Mouse (Mus musculus): ENCODE data around the gene Fam104a.

Fam104a gene

DNA sequence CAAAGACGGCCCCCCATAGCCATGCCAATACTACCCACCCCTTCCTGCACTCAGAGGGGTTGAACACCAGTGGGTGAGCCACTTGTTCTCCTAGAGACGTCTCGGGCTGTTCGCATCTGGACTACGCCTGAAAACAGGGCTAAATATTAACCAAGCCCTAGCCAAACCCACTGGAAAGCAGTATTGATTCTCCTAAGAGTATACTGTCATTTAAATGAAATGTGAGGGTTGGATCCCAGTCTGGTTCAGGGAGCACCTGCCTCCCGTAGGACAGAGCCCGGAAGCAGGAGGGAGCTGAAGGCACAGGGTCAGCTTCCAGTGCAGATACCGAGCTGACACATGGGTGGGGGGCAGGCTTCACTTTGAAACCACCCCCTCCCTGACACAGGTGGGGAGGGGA is 52.1 kb downstream of the Fam104a start:
- no peak for DNase-seq (ENCODE audit: low read depth, low spot score)

DNA sequence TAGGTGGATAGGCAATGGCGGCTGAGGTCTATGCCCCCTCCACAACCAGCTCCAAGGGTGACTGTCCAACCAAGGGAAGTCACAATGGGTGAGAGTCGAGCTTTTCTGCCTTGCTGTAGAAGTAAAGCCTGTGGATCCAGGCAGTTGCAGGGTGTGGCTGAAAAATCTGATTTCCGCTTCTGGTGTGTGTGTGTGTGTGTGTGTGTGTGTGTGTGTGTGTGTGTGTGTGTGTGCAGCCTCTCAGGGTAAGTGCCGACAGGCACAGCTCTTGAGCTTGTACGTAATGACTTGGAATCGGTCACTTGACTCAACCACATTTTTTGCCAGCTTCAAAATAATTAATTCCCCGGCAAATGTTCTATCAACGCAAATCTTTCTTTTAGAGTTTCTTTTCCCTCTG is 52.7 kb downstream of the Fam104a start:
- DNase-seq (ENCODE audit: low read depth, low spot score), result no peak

DNA sequence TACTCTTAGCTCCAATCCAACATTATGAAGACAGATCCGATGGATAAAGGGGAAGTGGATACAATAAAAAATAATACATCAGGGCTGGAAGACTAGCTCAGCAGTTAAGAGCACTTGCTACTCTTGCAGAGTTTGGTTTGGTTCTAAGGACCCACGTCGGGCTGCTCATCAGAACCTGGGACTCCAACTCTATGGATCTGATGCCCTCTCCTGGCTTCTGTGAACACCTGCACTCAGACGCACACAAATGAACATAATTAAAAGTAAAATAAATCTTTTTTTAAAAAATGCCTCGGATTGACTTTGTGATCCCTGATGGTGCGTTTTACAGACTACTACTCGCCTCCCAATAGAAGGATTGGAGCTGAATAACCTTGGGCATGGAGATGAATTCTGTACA is 53.3 kb downstream of the Fam104a start:
- DNase-seq (ENCODE audit: low read depth, low spot score), result no peak

DNA sequence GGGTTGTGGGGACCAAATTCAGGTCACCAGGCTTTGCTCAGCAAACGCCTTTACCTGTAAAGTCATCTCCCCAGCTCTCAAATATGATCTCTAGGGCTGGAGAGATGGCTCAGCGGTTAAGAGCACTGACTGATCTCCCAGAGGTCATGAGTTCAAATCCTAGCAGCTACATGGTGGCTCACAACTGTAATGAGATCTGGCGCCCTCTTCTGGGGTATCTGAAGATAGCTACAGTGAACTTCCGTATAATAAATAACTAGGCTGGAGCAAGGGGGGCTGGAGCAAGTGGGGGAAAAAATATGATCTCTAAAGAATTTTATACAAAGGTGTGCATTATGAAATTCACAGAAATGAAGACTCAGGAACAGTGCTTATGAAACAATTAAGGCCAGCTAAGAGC is 56.2 kb downstream of the Fam104a start:
- no peak for DNase-seq (ENCODE audit: low read depth, low spot score)

DNA sequence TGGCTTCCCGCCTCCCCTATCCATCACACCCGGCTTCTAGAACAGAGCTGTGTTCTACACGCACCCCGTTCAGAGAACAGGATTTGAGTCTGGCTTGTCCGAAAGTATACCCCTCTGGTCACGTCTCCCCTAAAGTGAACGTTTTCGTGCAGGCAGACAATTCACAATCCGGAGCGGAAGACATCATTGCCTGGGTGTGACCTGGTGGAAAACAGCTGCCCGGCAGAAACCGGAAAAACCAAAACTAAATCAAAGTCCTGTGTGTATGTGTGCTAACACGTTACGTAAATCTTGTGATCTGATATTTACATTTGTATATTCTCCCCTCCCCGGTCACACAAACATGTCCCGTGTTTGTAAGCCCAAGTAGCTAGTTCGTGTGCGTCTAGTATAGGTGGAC is 58.5 kb downstream of the Fam104a start:
- DNase-seq (ENCODE audit: low read depth, low spot score), result no peak

DNA sequence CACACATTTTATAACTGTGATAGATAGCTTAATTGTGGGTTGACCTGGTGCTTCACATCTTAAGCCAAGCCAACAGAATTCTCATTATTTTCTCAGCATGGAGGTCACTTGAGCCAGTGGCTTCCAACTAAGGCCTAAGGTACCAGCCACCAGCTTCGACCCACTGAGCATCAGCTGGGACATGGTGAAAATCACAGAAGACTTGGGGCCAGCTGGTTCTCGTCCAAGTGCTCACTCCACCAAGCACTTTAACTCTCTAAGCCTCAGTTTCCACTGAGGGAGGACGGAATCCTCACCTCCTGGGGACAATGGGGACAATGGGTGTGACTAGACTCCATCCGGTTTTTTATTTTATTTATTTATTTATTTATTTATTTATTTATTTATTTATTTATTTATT is 61.9 kb downstream of the Fam104a start:
- DNase-seq (ENCODE audit: low read depth, low spot score), result no peak

DNA sequence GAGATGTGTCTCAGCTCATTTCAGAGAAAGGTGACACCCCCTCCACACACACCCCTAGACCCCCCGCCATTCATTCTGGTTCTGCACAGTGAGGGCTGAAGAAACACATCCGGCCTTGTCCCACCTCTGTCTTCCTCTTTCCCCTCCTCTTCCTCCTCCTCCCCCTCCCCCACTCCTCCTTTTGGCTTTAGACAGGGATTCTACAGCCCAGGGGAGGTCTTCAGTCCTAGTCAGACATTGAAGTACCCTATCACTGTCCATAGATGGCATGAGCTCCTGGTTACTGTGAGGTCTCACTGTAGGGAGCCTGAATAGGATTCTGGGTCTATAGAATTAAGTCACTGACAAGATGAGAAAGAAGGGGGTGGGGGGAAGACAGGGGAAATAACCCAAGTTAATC is 63.0 kb downstream of the Fam104a start:
- no peak for DNase-seq (ENCODE audit: low read depth, low spot score)

DNA sequence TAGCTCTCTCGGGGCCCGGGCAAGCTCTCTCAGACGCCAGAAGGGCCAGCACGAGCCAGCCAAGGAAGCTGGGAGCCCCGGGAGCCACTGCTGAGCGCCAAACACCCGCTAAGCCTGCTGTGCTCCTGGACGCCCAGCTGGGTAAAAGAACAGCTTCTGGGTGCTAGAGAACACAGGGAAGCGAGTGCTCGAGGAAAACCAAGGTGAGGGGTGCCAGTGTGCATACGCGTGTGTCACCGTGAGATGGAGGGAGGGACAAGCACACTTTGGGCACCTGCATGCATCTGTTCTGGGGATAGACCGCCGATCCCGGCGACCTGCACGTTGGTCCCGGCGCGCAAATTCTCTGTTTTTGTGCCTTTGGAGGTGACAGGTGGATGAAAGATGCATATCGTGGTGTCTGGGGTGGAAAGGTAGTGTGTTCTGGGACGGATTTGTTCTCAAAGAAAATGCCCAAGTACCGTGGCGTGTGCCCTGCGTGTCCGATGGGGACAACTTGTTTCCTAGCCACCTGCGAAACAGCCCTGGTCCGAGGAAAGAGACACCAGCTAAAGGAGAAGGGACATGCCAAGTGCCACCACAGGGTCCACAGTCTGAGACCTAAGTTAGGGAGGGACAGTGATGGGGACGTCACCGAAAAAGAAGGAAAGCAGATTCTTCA is 64.4 kb downstream of the Fam104a start:
- DNase-seq (ENCODE audit: low read depth, low spot score), result no peak

DNA sequence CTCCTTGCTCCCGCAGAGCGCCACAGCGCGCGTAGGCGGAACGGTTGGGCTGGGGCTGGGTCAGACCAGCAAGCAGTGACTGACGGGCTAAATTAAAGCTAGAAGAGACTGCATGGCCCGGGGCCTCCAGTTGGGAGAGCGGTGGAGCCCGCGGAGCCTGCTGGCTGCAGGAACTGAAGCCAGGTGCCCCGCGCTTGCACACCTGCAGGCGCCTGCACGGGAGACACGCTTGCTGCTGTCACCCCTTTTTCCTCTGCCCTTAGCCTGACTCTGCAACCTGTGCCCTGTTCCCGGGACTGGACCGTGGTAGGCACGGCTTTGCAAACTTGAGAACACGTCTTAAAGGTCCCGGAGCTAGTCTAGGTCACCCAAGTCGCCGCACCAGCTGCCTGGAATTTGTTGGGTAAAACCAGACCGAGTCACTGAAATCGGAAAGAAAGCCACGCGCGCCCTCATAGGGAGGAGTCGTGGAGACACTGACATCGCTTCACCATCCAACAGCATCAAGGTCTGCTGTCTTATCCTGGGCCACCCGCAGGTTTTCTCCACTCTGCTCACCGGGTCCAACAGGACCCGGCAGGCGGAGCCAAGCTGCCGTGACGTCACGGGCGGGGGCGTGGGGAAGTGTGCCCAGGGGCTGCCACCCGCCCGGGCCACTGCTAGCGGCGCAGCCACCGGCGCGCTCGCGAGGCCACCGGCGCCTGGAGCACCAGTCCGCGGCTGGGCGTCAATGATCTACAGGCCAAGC is 65.1 kb downstream of the Fam104a start, which contains the start of gene Sstr2:
Sstr2 (plus strand) TSS at position 671 of the 748 bp plus-strand sequence.
- DNase-seq (ENCODE audit: low read depth, low spot score), result peak; percentile 48

DNA sequence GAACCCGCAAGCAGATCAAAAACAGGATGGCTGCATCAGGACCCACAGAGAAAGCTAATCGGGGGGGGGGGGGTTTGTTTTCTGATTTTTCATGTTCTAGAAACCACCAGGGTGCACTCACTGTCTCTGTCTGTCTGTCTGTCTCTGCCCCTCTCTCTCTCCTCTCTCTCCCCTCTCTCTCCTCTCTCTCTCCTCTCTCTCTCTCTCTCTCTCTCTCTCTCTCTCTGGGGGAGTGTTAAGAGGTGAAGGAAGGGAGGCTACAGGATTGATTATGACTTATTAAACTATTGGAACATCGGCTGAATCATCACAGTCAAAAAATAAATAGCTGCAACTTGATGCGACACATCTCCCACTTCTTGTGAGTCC is 65.7 kb downstream of the Fam104a start:
- no peak for DNase-seq (ENCODE audit: low read depth, low spot score)

DNA sequence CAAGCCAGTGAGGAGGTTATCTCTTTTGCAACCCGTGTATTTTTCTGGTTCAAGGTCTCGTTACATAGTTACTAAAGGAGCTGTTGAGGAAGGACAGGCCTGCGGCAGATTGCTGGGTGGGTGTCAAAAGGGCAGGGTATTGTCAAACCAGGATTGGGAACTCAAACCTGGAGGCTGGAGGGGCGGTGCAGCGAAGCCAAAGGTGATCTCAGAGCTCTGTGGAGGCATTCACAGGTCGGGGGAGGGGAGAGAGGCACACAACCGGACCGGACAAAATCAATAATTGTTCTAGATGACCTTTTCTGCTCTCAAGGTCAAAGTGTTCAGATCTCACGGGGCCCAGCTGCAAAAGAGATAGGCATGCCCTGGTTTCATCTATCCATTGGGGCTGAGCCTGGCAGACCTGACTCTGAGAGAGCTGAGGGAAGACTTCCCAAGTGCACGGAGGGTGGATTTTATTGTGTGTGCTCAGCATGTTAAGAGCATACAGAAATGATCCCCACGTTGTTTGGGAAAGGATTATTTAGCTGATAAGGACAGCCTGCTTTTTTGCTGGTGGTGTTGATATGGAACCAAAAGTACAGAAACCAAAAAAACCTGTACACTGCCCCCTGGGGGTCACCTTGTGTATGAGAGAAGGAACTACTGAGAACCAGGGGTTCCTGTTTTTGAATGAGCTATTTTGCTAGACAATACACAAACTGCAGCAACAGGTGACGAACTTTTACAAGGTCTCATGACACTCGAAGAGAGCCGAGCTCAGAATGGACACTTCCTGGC is 66.6 kb downstream of the Fam104a start:
- DNase-seq (ENCODE audit: low read depth, low spot score), result peak; percentile 46

DNA sequence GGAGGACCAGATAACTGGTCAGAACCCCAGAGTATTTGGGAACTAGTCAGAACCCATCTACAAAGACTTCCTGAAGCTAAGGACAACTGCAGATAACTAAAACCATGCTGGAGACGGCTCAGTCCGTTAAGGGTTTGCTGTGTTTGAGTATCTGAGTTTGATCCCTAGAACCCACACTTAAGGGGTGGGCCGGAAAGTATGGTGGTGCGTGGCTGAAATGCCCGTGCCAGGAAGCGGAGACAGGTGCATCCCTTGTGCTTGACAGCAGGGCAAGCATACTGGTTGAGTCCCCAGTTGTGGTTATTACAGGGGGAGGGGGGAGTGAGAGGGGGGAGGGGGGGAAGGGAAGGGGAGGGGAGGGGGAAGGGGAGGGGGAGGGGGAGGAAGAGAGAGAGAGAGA is 69.5 kb downstream of the Fam104a start:
- DNase-seq (ENCODE audit: low read depth, low spot score), result no peak

DNA sequence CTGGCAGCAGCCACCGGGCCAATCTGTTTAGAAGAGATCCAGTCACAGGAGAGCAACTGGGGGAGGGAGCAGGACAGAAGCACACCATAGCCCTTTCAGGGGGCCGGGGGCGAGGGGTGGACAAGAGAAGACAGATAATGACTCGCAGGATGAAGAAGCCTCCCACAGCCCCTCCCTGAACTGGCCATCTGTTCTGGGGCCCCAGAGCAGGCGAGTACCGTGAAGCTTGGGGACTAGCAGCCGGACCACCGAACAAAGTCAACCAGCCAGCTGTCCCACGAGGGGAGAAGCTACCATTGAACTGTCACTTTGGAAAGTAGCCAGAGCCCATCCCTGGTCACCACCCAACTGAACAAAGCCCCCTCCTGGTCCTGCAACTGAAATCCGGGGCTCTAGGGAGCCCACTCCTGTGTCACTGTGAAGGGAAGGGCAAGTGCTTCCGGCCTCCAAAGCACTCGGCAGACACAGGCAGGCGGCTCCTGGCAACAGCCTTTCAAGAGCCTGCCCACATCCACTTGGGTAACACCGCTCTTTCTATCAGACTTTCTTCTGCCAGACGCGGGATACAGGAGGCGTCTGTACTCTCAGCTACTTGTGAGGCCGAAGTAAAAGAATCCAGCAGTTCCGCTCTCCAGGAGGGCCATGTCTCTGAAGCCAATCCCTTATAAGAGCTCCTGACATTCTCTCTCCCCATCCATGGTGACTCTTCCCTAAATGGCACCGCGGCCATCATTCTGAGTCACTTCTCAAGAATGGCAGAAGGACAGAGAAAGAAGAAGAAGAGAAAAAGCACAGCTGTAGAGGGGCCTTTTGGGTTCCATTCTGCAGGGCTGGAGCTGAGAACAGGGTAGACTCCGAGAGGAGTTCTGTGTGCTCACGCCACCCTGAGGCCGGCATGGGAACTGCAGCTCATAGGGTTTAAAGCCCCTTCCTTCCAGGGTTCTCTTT is 72.0 kb downstream of the Fam104a start:
- peak; percentile 42 for DNase-seq (ENCODE audit: low read depth, low spot score)
